Mouse (Mus musculus): ENCODE measurements around the gene 9130213A22Rik. TPM values are rescaled to one million over a fixed set of nuclear protein-coding genes. Genes with fewer than 3 reads are reported as not detected.
A peak's percentile ranks its signal among the peaks of the same experiment; 100 is the strongest.

Gene 9130213A22Rik
- polyA plus RNA-seq, 1 experiment from 2014 or later: 0.29 TPM

GRCm38 (mm10) chr11:69087597-69087996, 34.8 kb downstream of the 9130213A22Rik start:
- no peak for ATAC-seq
- Histone ChIP-seq H3K4me1 (replicated peaks) (peaks cover 28% of the 10 kb centered on the region), H3K4me2 (replicated peaks) (peak overlapping the region; percentile 85), H3K9me3 (no peaks in the 10 kb centered on the region), H3K27ac (peak overlapping the region; percentile 79), H3K9ac (no peak overlapping the region), H3K4me3 (replicated peaks) (no peak overlapping the region), H3K27me3 (replicated peaks) (no peaks in the 10 kb centered on the region), H3K36me3 (peaks cover 2% of the 10 kb centered on the region; the same call in 1 of the 2 replicates)
- 56% methylated on average over 2 of the region's 2 CpGs for WGBS

DNA sequence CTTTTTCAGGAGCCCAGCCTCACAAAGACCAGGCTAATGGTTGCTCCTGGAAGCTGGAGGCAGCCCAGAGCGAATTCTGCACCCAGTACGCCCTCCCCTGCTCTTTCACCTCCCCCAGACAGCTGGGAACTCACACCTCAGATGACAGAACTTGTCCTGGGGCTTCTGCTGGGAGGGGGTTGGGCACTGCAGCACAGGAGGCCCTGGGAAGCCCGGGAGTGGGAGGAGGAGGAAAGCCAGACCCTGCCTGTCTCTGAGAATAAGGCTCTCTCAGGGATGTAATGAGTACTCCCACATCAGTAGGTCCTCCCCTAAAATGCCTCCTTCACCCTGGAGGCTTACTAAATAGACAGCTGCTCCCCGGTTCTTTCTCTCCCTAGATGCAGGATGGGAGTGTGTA, 35.3 kb downstream of the 9130213A22Rik start:
- H3K4me1 ChIP-seq (replicated peaks): peaks cover 28% of the 10 kb centered on the region
- no peaks in the 10 kb centered on the region for H3K9me3 ChIP-seq
- no peak overlapping the region for H3K4me2 ChIP-seq (replicated peaks)
- no peak overlapping the region; the same call in 1 of the 2 replicates for H3K9ac ChIP-seq
- H3K27me3 ChIP-seq (replicated peaks): no peaks in the 10 kb centered on the region
- H3K36me3 ChIP-seq: no peaks in the 10 kb centered on the region; the same call in 1 of the 2 replicates
- WGBS: 40% methylated on average over 4 of the region's 4 CpGs
- H3K27ac ChIP-seq: peak overlapping the region; percentile 79
- ATAC-seq: peak; percentile 28; the same call in 1 of the 2 replicates
- H3K4me3 ChIP-seq (replicated peaks): no peak overlapping the region

DNA sequence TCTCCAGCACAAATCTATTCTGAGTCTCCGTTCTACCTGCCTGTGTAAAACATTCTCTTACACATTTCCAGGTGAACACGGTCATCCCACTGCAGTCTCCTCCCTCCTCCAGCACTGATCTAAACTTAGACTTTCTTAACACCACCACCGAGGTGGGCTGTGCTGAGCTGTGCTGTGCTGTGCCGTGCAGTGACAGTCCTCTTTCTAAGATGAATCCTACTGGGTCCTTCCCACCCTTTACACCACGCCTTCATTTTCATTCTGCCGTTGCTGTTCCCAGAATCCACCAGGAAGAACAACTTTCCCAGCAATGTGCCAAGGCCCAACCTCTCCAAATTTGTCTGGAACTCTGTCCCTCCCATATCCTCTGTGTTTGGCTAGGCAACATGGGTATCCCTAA, 36.0 kb downstream of the 9130213A22Rik start:
- Histone ChIP-seq H3K4me2 (replicated peaks) (no peak overlapping the region), H3K9ac (no peak overlapping the region), H3K4me1 (replicated peaks) (peaks cover 24% of the 10 kb centered on the region), H3K27ac (peak overlapping the region; percentile 79), H3K36me3 (no peaks in the 10 kb centered on the region; the same call in 1 of the 2 replicates), H3K4me3 (replicated peaks) (no peak overlapping the region), H3K9me3 (no peaks in the 10 kb centered on the region), H3K27me3 (replicated peaks) (no peaks in the 10 kb centered on the region)
- no peak for ATAC-seq
- 41% methylated on average over 6 of the region's 6 CpGs for WGBS

DNA sequence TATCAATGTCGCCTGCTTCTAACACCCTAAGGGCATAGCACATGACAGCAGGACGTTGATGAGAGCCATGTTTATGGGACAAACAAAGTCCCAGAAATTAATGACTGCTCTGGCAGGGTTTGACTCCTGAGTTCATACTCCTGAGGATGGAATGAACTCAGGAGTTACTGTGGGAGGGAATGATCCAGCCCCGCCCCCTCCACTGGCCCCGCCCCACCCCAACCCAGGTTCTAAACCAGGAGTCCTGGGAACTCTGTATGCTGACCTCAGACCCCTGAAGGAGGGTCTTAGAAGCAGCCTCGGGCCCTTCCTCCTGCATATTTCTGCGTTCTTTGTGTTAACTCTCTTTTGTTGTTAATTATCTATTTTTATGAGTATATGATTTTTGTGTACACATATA, 36.8 kb downstream of the 9130213A22Rik start:
- H3K9ac ChIP-seq: no peak overlapping the region
- no peaks in the 10 kb centered on the region for H3K36me3 ChIP-seq
- no peaks in the 10 kb centered on the region for H3K9me3 ChIP-seq
- no peak overlapping the region for H3K27ac ChIP-seq
- no peak overlapping the region for H3K4me2 ChIP-seq (replicated peaks)
- whole genome bisulfite sequencing: 62% methylated on average over 6 of the region's 6 CpGs
- no peaks in the 10 kb centered on the region for H3K27me3 ChIP-seq (replicated peaks)
- H3K4me3 ChIP-seq (replicated peaks): no peak overlapping the region
- H3K4me1 ChIP-seq (replicated peaks): peaks cover 22% of the 10 kb centered on the region
- no peak for ATAC-seq

- no peak for ATAC-seq
- no peaks in the 10 kb centered on the region for H3K9me3 ChIP-seq
These were observed 40.8 kb downstream of the 9130213A22Rik start for GRCm38 (mm10) chr11:69081613-69082012.

DNA sequence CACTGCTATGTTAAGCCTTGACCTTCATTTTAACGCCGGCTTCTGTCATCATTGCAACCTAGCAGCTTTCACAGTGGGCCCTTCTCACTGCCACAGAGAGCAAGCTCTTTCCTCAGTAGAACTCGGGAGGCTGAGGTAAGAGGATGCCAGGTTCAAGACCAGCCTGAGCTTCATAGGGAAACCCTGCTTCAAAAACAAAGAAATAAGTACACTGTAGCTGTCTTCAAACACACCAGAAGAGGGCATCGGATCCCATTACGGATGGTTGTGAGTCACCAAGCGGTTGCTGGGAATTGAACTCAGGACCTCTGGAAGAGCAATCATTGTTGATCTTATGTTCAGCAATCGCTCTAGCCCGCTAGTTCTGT, 41.5 kb downstream of the 9130213A22Rik start:
- H3K9me3 ChIP-seq: no peaks in the 10 kb centered on the region
- H3K4me2 ChIP-seq (replicated peaks): no peak overlapping the region
- no peak overlapping the region for H3K4me3 ChIP-seq (replicated peaks)
- no peaks in the 10 kb centered on the region for H3K27me3 ChIP-seq (replicated peaks)
- H3K4me1 ChIP-seq (replicated peaks): no peaks in the 10 kb centered on the region
- H3K36me3 ChIP-seq: no peaks in the 10 kb centered on the region
- 89% methylated on average over 8 of the region's 8 CpGs for WGBS
- H3K9ac ChIP-seq: no peak overlapping the region
- no peak overlapping the region for H3K27ac ChIP-seq
- no peak for ATAC-seq

More at GRCm38 (mm10) chr11:69081613-69082012, 40.8 kb downstream of the 9130213A22Rik start:
- Histone ChIP-seq H3K27me3 (replicated peaks) (no peaks in the 10 kb centered on the region), H3K4me2 (replicated peaks) (no peak overlapping the region), H3K9ac (no peak overlapping the region), H3K27ac (no peak overlapping the region), H3K36me3 (no peaks in the 10 kb centered on the region), H3K4me3 (replicated peaks) (no peak overlapping the region), H3K4me1 (replicated peaks) (no peaks in the 10 kb centered on the region; the same call in 1 of the 2 replicates)
- WGBS: 71% methylated on average over 7 of the region's 7 CpGs

DNA sequence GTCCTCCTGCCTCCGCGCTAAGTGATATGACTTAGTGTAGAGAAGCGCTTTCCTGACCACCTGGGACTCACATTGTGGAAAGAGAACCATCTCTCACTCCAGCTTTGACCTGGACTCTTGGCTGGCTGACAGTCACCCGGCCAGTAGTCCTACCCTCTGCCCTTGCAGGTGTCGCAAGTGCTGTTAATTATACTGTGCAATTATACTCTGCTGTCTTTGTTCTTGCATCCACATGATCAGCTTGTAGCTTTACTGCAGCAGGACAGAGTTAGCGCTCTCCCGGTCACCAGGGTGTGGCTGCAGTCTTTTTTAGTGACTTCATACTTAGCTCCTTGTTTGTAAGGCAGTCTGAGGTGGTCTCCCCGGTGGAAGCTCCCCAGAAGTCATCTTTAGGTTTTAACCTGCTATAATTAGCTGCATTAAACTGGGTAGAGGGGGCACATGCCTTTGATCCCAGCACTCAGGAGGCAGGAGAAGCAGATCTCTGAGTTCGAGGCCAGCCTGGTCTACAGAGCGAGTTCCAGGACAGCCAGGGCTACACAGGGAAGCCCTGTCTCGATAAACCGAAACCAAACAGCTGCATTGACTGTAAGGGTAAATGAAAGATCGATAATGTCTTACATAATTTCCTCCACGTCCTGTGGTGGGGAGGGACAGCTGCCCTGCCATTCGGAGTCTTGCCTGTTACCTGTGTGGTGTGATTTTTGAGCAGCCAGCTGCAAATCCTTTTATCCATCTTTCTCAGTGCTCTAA, 42.1 kb downstream of the 9130213A22Rik start:
- H3K36me3 ChIP-seq: no peaks in the 10 kb centered on the region
- ATAC-seq: peak; percentile 60; the same call in 1 of the 2 replicates
- no peak overlapping the region for H3K9ac ChIP-seq
- H3K27me3 ChIP-seq (replicated peaks): no peaks in the 10 kb centered on the region
- H3K4me3 ChIP-seq (replicated peaks): no peak overlapping the region
- no peak overlapping the region for H3K27ac ChIP-seq
- WGBS: 73% methylated on average over 15 of the region's 15 CpGs
- no peaks in the 10 kb centered on the region for H3K9me3 ChIP-seq
- no peak overlapping the region for H3K4me2 ChIP-seq (replicated peaks)
- H3K4me1 ChIP-seq (replicated peaks): no peaks in the 10 kb centered on the region

GRCm38 (mm10) chr11:69078805-69079438, 43.5 kb downstream of the 9130213A22Rik start:
- no peaks in the 10 kb centered on the region for H3K36me3 ChIP-seq
- H3K27me3 ChIP-seq (replicated peaks): no peaks in the 10 kb centered on the region
- H3K4me1 ChIP-seq (replicated peaks): no peaks in the 10 kb centered on the region; the same call in 1 of the 2 replicates
- H3K4me2 ChIP-seq (replicated peaks): no peak overlapping the region
- no peak overlapping the region for H3K4me3 ChIP-seq (replicated peaks)
- H3K9me3 ChIP-seq: no peaks in the 10 kb centered on the region
- H3K27ac ChIP-seq: no peak overlapping the region
- 70% methylated on average over 5 of the region's 5 CpGs for WGBS
- no peak for ATAC-seq
- H3K9ac ChIP-seq: no peak overlapping the region

- Histone ChIP-seq H3K36me3 (no peaks in the 10 kb centered on the region), H3K27ac (no peak overlapping the region), H3K4me1 (replicated peaks) (no peaks in the 10 kb centered on the region; the same call in 1 of the 2 replicates), H3K4me2 (replicated peaks) (no peak overlapping the region), H3K9me3 (no peaks in the 10 kb centered on the region), H3K27me3 (replicated peaks) (no peaks in the 10 kb centered on the region), H3K9ac (no peak overlapping the region), H3K4me3 (replicated peaks) (no peak overlapping the region)
- ATAC-seq: no peak
- WGBS: 64% methylated on average over 6 of the region's 6 CpGs
These were observed 44.3 kb downstream of the 9130213A22Rik start for GRCm38 (mm10) chr11:69078041-69078440.

DNA sequence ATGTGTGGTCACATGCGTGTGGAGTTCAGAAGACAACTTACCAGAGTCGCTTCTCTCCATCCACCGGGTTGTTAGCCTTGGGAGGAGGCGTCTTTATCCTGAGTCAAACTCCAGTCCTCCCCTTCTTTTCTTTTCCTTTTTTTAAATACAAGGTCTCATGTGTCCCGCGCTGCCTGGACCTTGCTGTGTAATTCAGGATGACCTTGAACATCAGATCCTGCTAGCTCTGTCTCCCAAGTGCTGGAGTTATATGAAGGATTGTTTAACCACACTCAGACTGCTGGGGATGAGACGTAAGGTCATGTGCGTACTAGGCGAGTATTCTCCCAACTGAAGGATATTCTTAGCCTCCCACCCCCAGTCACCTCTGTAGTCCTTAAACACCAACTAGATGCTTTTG, 45.1 kb downstream of the 9130213A22Rik start:
- Histone ChIP-seq H3K4me3 (replicated peaks) (no peak overlapping the region), H3K36me3 (no peaks in the 10 kb centered on the region), H3K9ac (no peak overlapping the region), H3K4me2 (replicated peaks) (no peak overlapping the region), H3K4me1 (replicated peaks) (peaks cover 4% of the 10 kb centered on the region), H3K27me3 (replicated peaks) (no peaks in the 10 kb centered on the region), H3K9me3 (no peaks in the 10 kb centered on the region), H3K27ac (no peak overlapping the region)
- WGBS: 71% methylated on average over 9 of the region's 9 CpGs
- no peak for ATAC-seq

- H3K4me2 ChIP-seq (replicated peaks): no peak overlapping the region
- WGBS: 76% methylated on average over 5 of the region's 5 CpGs
- no peaks in the 10 kb centered on the region for H3K27me3 ChIP-seq (replicated peaks)
- H3K4me3 ChIP-seq (replicated peaks): no peak overlapping the region
- no peaks in the 10 kb centered on the region for H3K36me3 ChIP-seq
- no peak overlapping the region for H3K27ac ChIP-seq
- H3K9me3 ChIP-seq: no peaks in the 10 kb centered on the region
- no peak overlapping the region for H3K9ac ChIP-seq
- no peak for ATAC-seq
- peaks cover 10% of the 10 kb centered on the region for H3K4me1 ChIP-seq (replicated peaks)
These were observed 45.8 kb downstream of the 9130213A22Rik start for GRCm38 (mm10) chr11:69076572-69076971.

DNA sequence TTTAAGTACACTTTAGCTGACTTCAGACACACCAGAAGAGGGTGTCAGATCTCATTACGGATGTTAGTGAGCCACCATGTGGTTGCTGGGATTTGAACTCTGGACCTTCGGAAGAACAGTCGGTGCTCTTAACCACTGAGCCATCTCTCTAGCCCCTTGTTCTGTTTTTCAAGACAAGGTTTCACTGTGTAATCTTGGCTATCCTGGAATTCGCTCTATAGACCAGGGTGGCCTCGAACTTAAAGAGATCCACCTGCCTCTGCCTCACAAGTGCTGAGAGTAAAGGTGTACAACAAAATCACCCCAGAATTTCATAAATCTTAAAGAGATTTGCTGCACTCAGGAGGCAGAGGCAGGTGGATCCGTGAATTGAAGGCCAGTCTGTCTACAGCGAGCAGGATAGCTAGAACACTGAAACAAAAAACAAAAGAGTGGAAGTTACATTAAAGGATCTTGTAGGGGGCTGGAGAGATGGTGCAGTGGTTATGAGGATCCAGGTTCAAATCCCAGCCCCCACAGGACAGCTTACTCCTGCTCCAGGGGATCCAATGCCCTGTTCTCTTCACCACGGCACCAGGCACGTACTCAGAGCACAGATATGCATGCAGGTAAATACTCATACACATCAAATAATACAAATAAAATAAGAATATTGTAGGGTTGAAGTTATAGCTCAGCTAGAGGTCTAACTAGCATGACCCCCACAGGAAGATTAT, 46.5 kb downstream of the 9130213A22Rik start:
- no peak overlapping the region for H3K27ac ChIP-seq
- no peaks in the 10 kb centered on the region for H3K36me3 ChIP-seq
- no peak for ATAC-seq
- peaks cover 17% of the 10 kb centered on the region for H3K4me1 ChIP-seq (replicated peaks)
- H3K9ac ChIP-seq: no peak overlapping the region
- H3K27me3 ChIP-seq (replicated peaks): no peaks in the 10 kb centered on the region
- 53% methylated on average over 9 of the region's 9 CpGs for WGBS
- no peak overlapping the region for H3K4me2 ChIP-seq (replicated peaks)
- no peaks in the 10 kb centered on the region for H3K9me3 ChIP-seq
- no peak overlapping the region for H3K4me3 ChIP-seq (replicated peaks)
